Mouse (Mus musculus) CD4-positive, CD25-positive, alpha-beta regulatory T cell (primary cell): ENCODE measurements around the gene Rdh7. TPM values are rescaled to one million over a fixed set of nuclear protein-coding genes. Genes with fewer than 3 reads are reported as not detected.

ENCODE experiments used
- polyA plus RNA-seq: library from polyadenylated mRNA; unstranded; fragments of 100-300 nt; shearing (Covaris generic); gene quantifications from one replicate; pipeline ENCODE4 v1.2.1, GENCODE M21; 2017

The Rdh7 gene
- polyA plus RNA-seq: not detected

DNA sequence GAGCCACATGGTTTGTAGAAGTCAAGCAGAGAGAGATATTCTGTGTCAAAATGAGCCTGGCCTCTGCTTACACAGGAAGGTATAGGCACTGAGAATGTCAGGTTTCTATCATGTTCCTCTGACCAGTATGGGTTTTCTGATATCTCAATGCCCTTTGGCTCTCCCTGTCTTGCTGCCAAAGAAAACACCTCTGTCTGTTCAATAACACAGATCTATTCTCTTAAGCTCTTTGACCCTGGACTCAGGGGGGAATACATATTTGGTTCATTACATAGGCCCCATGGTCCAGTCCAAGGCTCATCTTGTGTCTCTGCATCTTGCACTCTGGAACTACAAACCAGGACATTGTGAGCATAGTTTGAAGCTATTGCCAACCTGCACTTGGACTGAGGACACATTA lies at the start of gene Rdh7:
Gene Rdh7, minus strand, starts transcription at position 213 of the 400 bp plus-strand sequence.

DNA sequence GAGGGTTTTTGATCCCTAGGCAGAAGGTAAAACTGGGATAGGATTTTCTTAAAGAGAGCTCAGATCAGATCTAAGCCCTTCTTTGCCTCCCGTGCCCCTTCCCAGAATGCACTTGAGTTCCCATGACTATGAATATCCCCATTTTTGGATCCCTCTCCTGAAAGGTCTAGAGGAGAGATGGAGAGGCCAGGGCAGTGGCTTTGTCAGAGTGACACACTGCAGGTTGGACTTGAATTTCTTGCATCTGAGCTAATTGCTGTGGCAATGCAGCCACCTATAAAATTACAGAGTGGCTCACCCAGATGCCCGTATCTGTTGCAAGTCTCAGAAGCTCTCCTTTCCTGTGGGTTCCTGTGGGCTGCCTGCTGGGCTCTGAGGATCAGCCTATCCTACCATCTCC lies 9.6 kb upstream of the Rdh7 start, which contains the start of gene Sdr9c7:
Gene Sdr9c7, plus strand, starts transcription at position 301 of the 400 bp plus-strand sequence.

DNA sequence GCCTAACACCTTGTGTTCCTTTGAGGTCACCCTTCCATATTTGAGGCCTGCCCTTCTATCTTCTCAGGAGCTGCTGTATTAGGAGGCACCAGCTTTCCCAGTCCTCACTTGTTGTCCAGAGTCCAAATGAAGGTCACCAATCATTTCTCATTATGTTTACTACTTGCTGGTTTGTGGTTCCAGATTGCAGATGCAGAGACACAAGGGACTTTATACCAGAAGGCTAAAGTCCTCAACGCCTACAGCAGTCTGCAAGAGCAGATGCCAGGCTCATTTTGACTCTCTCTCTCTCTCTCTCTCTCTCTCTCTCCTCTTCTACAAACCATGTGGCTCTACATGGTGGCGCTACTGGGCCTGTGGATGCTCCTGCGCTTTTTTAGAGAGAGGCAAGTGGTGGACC lies 22.4 kb downstream of the Rdh7 start, which contains the start of gene Rdh16f2:
Gene Rdh16f2, plus strand, starts transcription at position 243 of the 400 bp plus-strand sequence.

DNA sequence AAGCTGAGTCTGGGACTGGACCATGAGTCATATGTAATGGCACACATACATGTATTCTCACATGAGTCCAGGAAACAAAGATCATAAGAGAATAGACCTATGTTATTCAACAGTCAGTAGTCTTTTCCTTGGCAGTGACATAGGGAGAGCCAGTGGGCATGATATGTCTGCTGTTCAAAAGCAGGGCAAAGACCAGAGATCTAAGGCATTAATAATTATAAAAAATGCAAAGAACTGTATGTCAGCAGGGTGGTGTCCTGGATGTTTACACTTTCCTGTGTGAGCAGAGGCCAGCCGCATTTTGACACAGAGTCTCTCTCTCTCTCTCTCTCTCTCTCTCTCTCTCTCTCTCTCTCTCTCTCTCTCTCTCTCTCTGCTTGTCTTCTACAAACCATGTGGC lies 39.0 kb downstream of the Rdh7 start, which contains the start of gene Rdh19:
Gene Rdh19, plus strand, starts transcription at position 301 of the 400 bp plus-strand sequence.

Other genes with a start within 250 kb of the Rdh7 start
- 249 TPM for gene Stat6, start 245.8 kb downstream of the Rdh7 start, polyA plus RNA-seq
- 10.4 TPM for gene Nemp1, start 221.9 kb downstream of the Rdh7 start, polyA plus RNA-seq
- 67.4 TPM for gene Nab2, start 220.2 kb downstream of the Rdh7 start, polyA plus RNA-seq
- gene Myo1a, start 183.6 kb downstream of the Rdh7 start, polyA plus RNA-seq: not detected
- 0.28 TPM for gene Tac2, start 164.3 kb downstream of the Rdh7 start, polyA plus RNA-seq
- 0.67 TPM for gene Zbtb39, start 149.3 kb downstream of the Rdh7 start, polyA plus RNA-seq
- gene Gpr182, start 137.1 kb downstream of the Rdh7 start, polyA plus RNA-seq: 0.06 TPM
- gene Rdh1, start 129.1 kb downstream of the Rdh7 start, polyA plus RNA-seq: 0.18 TPM
- not detected for gene Rdh16f1, start 129.0 kb downstream of the Rdh7 start, polyA plus RNA-seq
- 1.1 TPM for gene Rdh9, start 112.4 kb downstream of the Rdh7 start, polyA plus RNA-seq
- gene Rdh16, start 87.7 kb downstream of the Rdh7 start, polyA plus RNA-seq: not detected
- not detected for gene Rdh19, start 38.9 kb downstream of the Rdh7 start, polyA plus RNA-seq
- gene Rdh16f2, start 22.3 kb downstream of the Rdh7 start, polyA plus RNA-seq: not detected
- not detected for gene Sdr9c7, start 9.7 kb upstream of the Rdh7 start, polyA plus RNA-seq
- not detected for gene Hsd17b6, start 118.8 kb upstream of the Rdh7 start, polyA plus RNA-seq
- 16.1 TPM for gene Prim1, start 126.4 kb upstream of the Rdh7 start, polyA plus RNA-seq
- gene Naca, start 146.8 kb upstream of the Rdh7 start, polyA plus RNA-seq: 553 TPM
- 129 TPM for gene Ptges3, start 170.1 kb upstream of the Rdh7 start, polyA plus RNA-seq
- gene Atp5b, start 194.5 kb upstream of the Rdh7 start, polyA plus RNA-seq: 1,208 TPM
- 73.2 TPM for gene Baz2a, start 202.8 kb upstream of the Rdh7 start, polyA plus RNA-seq